ENCODE assay signal across 18 mouse cellular contexts in genomic region chr8:103608291-103608690, GRCm38 (mm10).
"Had no signal": no experiment of that assay in that cellular context is flagged by ENCODE, and none has a peak within 500 bp of the region (broad histone marks: within the 10 kb centered on the region; RNA-seq: fewer than 3 reads in every experiment).

No protein-coding gene starts in this region.

- H3K27ac ChIP-seq: liver, embryonic 15.5 days; lung, embryonic 15.5 days; midbrain, embryonic 10.5 days; midbrain, embryonic 12.5 days; neural tube, embryonic 13.5 days; neural tube, embryonic 15.5 days had no signal

- H3K4me3 ChIP-seq: liver, embryonic 15.5 days; lung, embryonic 15.5 days; midbrain, embryonic 10.5 days; midbrain, embryonic 12.5 days; myocyte; neural tube, embryonic 13.5 days; neural tube, embryonic 15.5 days had no signal

- DNase-seq: liver, postnatal 0 days; lung, adult 2 months; lung, postnatal 4 days; midbrain, embryonic 14.5 days; retina, postnatal 1 day; right cerebral cortex, postnatal 14 days; right cerebral cortex, postnatal 4 days; spleen, adult 18-20 months; thymus, adult 2 months; thymus, postnatal 25 days; thymus, postnatal 4 days had no signal
